Mouse (Mus musculus) stomach, embryonic 16.5 days (tissue): ENCODE results near the gene Gm21973. TPM values are rescaled to one million over a fixed set of nuclear protein-coding genes. Genes with fewer than 3 reads are reported as not detected.

Source experiments
- ATAC-seq: fragments of 200-750 bp; cut with Nextera tagmentation; 2 replicates; pipeline ENCODE4 v1.8.0; 2017; ENCODE audit warnings: moderate number of reproducible peaks, moderate TSS enrichment; ENCODE audit not compliant: insufficient read depth, low FRiP score
- H3K27ac ChIP-seq: fragments of 300-500 bp; sonication (generic); 2 replicates; pipeline ENCODE4 v1.5.1; 2014; ENCODE audit warnings: low read length
- H3K27me3 ChIP-seq: fragments of 300-500 bp; sonication (generic); 2 replicates; pipeline ENCODE4 v1.6.1; 2014; ENCODE audit warnings: low read length, control low read depth, mixed read lengths; ENCODE audit not compliant: control insufficient read depth, insufficient read depth
- H3K36me3 ChIP-seq: fragments of 300-500 bp; sonication (generic); 2 replicates; pipeline ENCODE4 v1.6.1; 2014; ENCODE audit warnings: low read length; ENCODE audit not compliant: control insufficient read depth, insufficient read depth
- H3K4me1 ChIP-seq: fragments of 300-500 bp; sonication (generic); 2 replicates; pipeline ENCODE4 v1.6.1; 2014; ENCODE audit warnings: low read length, control low read depth, mixed read lengths; ENCODE audit not compliant: control insufficient read depth, insufficient read depth
- H3K4me2 ChIP-seq: fragments of 300-500 bp; sonication (generic); 2 replicates; pipeline ENCODE4 v1.6.1; 2014; ENCODE audit warnings: low read depth, low read length, mixed read lengths
- H3K4me3 ChIP-seq: fragments of 300-500 bp; sonication (generic); replicated peaks from 2 replicates; pipeline ENCODE4 v1.5.1; 2014; ENCODE audit warnings: mild to moderate bottlenecking, low read length
- H3K9ac ChIP-seq: fragments of 300-500 bp; sonication (generic); 2 replicates; pipeline ENCODE4 v1.6.1; 2014; ENCODE audit warnings: low read length
- H3K9me3 ChIP-seq: fragments of 300-500 bp; sonication (generic); replicated peaks from 2 replicates; pipeline ENCODE4 v1.6.1; 2016; ENCODE audit warnings: low read length, control low read depth; ENCODE audit not compliant: control insufficient read depth
- WGBS: fragments of 180-500 bp; shearing (Covaris S2); extraction: QIAGEN DNeasy Blood & Tissue Kit; methylation state at CpG from one replicate; pipeline ENCODE4 v1.1.7; 2014; 5-methylcytosine and 5-hydroxymethylcytosine counted together
- polyA plus RNA-seq: library from polyadenylated mRNA; unstranded; fragments of >200 nt; fragmentation: Nextera tagmentation; extraction: Ambion mirVana; gene quantifications from 2 replicates; pipeline ENCODE4 v1.2.1, GENCODE M21; 2015

The Gm21973 gene
- polyA plus RNA-seq, 1 experiment from 2014 or later, result not detected

GRCm38 (mm10) chr15:10421785-10422144 lies 96.6 kb downstream of the Gm21973 start:
- no peak for ATAC-seq
- 65% methylated on average over 1 of the region's 1 CpGs for WGBS
- H3K4me2 ChIP-seq, result no peak overlapping the region
- H3K27me3 ChIP-seq, result no peaks in the 10 kb centered on the region
- H3K4me1 ChIP-seq, result no peaks in the 10 kb centered on the region
- H3K9ac ChIP-seq, result no peak overlapping the region
- H3K9me3 ChIP-seq, result no peaks in the 10 kb centered on the region
- H3K27ac ChIP-seq, result no peak overlapping the region
- H3K36me3 ChIP-seq, result no peaks in the 10 kb centered on the region
- no peak overlapping the region for H3K4me3 ChIP-seq

Other genes with a start within 250 kb of the Gm21973 start
- 5.9 and 6.7 TPM in 2 replicates for gene Prlr, start 148.1 kb upstream of the Gm21973 start, polyA plus RNA-seq
- gene Agxt2, start 33.2 kb downstream of the Gm21973 start, polyA plus RNA-seq, result 0.32 and 0.98 TPM in 2 replicates
- 7.3 and 7.4 TPM in 2 replicates for gene Dnajc21, start 145.1 kb downstream of the Gm21973 start, polyA plus RNA-seq
- gene Brix1, start 160.6 kb downstream of the Gm21973 start, polyA plus RNA-seq, result 83.5 and 105 TPM in 2 replicates
- 23.4 and 28.5 TPM in 2 replicates for gene Rad1, start 160.6 kb downstream of the Gm21973 start, polyA plus RNA-seq
- not detected in 2 replicates for gene Ttc23l, start 233.3 kb downstream of the Gm21973 start, polyA plus RNA-seq